Mouse (Mus musculus): ENCODE data around the gene Pex1.

- TF ChIP-seq MYOD1 (IDR thresholded peaks at IDR 0.05; ENCODE audit: control insufficient read depth in 1 of 3, insufficient read length in 2 of 3, low read depth in 2 of 3) (no peak), POLR2A (IDR thresholded peaks at IDR 0.05; ENCODE audit: insufficient read length, low read depth) (no peak), CEBPB (IDR thresholded peaks at IDR 0.05; ENCODE audit: insufficient read depth, poor library complexity, severe bottlenecking) (no peak), USF1 (IDR thresholded peaks at IDR 0.05; ENCODE audit: low read depth) (no peak), TCF12 (IDR thresholded peaks at IDR 0.05; ENCODE audit: insufficient read depth, poor library complexity, severe bottlenecking) (no peak), SRF (IDR thresholded peaks at IDR 0.05; ENCODE audit: control insufficient read depth, insufficient read length, low read depth) (no peak)
Observed at GRCm38 (mm10) chr5:3666585-3666984, 70.7 kb downstream of the Pex1 start.
